Mouse (Mus musculus): ENCODE measurements around the gene St5. TPM values are rescaled to one million over a fixed set of nuclear protein-coding genes. Genes with fewer than 3 reads are reported as not detected.

St5 gene
- polyA plus RNA-seq, 1 experiment from 2014 or later = 40.3 TPM

DNA sequence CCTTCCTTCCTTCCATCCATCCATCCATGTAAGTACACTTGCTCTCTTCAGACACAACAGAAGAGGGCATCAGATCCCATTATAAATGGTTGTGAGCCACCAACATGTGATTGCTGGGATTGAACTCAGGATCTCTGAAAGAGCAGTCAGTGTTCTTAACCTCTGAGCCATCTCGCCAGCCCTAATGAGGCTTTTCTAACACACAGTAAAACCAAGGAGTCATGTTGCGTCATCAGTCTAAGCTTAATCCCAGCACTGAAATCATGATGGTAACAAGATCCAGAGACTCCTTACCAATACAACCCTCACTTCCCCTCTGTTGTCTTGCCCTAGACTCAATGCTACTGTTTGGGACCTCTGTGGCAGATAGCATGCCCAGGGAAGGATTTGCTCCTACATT lies 157.2 kb downstream of the St5 start:
- Histone ChIP-seq H3K9ac (ENCODE audit: low read depth, low read length) (no peak overlapping the region), H3K9me3 (replicated peaks; ENCODE audit: low read length) (no peaks in the 10 kb centered on the region), H3K4me2 (ENCODE audit: low read length) (no peak overlapping the region), H3K4me3 (replicated peaks; ENCODE audit: low read depth, low read length) (no peak overlapping the region), H3K27me3 (ENCODE audit: insufficient read depth, low read length) (no peaks in the 10 kb centered on the region), H3K4me1 (replicated peaks; ENCODE audit: insufficient read depth, low read length) (no peaks in the 10 kb centered on the region), H3K36me3 (ENCODE audit: insufficient read depth, low read length) (peaks cover 32% of the 10 kb centered on the region), H3K27ac (no peak overlapping the region)
- peak; percentile 20; the same call in 1 of the 2 replicates for TF ChIP-seq CTCF (IDR thresholded peaks at IDR 0.05; ENCODE audit: low read depth)
- 72% methylated on average over 2 of the region's 2 CpGs for WGBS
- DNase-seq (ENCODE audit: low spot score) (no peak), ATAC-seq (replicated peaks; ENCODE audit: low FRiP score, low read depth) (no peak)

DNA sequence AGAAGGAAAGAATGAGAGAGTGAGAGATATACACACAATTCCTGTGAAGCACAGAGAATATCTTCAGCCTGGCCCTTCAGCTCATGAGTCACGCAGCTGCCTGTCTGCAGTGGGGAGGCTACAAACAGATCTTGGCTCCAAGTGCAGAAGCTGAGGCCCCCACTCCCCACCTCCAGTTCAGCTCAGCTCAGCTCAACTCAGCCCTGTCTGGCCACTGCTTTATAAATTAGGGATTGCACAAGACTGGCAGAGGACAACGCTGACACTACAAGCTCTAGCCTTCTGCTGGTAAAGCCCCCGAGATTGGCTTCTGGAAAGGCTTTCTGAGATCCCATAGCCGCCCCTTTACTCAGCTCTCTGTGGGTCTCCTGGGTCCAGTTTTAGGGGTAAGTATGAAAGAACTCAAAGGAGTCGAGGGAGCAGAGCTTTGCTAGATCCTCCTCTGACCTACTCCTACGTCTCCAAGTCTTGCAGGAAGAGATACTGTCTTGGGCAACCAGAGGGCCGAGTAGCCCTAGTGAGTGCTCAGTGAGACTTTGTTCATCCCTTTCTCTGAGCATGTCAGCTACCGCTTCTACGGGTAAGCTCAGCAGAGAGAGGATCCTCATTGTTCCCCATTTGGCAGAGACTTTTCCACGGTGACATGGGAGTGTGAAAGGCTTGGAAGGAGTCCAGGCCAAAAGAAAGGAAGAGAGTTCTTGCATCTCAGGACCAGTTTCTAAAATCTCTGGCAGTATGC lies 158.0 kb downstream of the St5 start:
- H3K9ac ChIP-seq (ENCODE audit: low read depth, low read length) = no peak overlapping the region
- DNase-seq (ENCODE audit: low spot score) (no peak), ATAC-seq (replicated peaks; ENCODE audit: low FRiP score, low read depth) (no peak)
- H3K9me3 ChIP-seq (replicated peaks; ENCODE audit: low read length) = no peaks in the 10 kb centered on the region
- H3K4me3 ChIP-seq (replicated peaks; ENCODE audit: low read depth, low read length) = no peak overlapping the region
- WGBS = 75% methylated on average over 10 of the region's 10 CpGs
- H3K27ac ChIP-seq = no peak overlapping the region
- H3K4me1 ChIP-seq (replicated peaks; ENCODE audit: insufficient read depth, low read length) = no peaks in the 10 kb centered on the region
- H3K4me2 ChIP-seq (ENCODE audit: low read length) = no peak overlapping the region
- TF ChIP-seq CTCF (IDR thresholded peaks at IDR 0.05; ENCODE audit: low read depth) = no peak
- no peaks in the 10 kb centered on the region for H3K27me3 ChIP-seq (ENCODE audit: insufficient read depth, low read length)
- H3K36me3 ChIP-seq (ENCODE audit: insufficient read depth, low read length) = peaks cover 40% of the 10 kb centered on the region

GRCm38 (mm10) chr7:109544792-109545191 lies 158.6 kb downstream of the St5 start:
- DNase-seq (ENCODE audit: low spot score) = no peak
- Histone ChIP-seq H3K9ac (ENCODE audit: low read depth, low read length) (no peak overlapping the region), H3K4me3 (replicated peaks; ENCODE audit: low read depth, low read length) (no peak overlapping the region), H3K27me3 (ENCODE audit: insufficient read depth, low read length) (no peaks in the 10 kb centered on the region), H3K4me2 (ENCODE audit: low read length) (no peak overlapping the region), H3K9me3 (replicated peaks; ENCODE audit: low read length) (no peaks in the 10 kb centered on the region), H3K4me1 (replicated peaks; ENCODE audit: insufficient read depth, low read length) (no peaks in the 10 kb centered on the region), H3K36me3 (ENCODE audit: insufficient read depth, low read length) (peaks cover 44% of the 10 kb centered on the region), H3K27ac (no peak overlapping the region)
- ATAC-seq (replicated peaks; ENCODE audit: low FRiP score, low read depth) = no peak
- TF ChIP-seq CTCF (IDR thresholded peaks at IDR 0.05; ENCODE audit: low read depth) = no peak
- 78% methylated on average over 5 of the region's 5 CpGs for WGBS

DNA sequence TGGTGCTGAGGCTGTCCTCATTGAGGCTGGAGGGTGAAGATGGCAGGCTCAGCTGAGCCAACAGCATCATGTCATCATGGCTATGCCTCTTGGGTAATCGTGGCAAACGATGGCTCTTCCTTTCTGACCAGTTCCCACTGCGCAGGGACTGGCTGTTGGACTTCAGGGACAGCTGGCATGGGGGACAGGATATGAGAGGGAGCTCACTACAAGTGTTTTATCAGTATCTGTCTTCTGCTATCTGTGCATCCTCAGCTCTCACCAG lies 161.1 kb downstream of the St5 start:
- Histone ChIP-seq H3K4me1 (replicated peaks; ENCODE audit: insufficient read depth, low read length) (no peaks in the 10 kb centered on the region), H3K4me2 (ENCODE audit: low read length) (no peak overlapping the region), H3K4me3 (replicated peaks; ENCODE audit: low read depth, low read length) (no peak overlapping the region), H3K9ac (ENCODE audit: low read depth, low read length) (no peak overlapping the region), H3K27ac (peak overlapping the region; percentile 44), H3K36me3 (ENCODE audit: insufficient read depth, low read length) (peaks cover 48% of the 10 kb centered on the region), H3K9me3 (replicated peaks; ENCODE audit: low read length) (no peaks in the 10 kb centered on the region), H3K27me3 (ENCODE audit: insufficient read depth, low read length) (no peaks in the 10 kb centered on the region)
- no peak for TF ChIP-seq CTCF (IDR thresholded peaks at IDR 0.05; ENCODE audit: low read depth)
- no peak for DNase-seq (ENCODE audit: low spot score)
- ATAC-seq (replicated peaks; ENCODE audit: low FRiP score, low read depth) = no peak
- WGBS = 87% methylated on average over 3 of the region's 3 CpGs

DNA sequence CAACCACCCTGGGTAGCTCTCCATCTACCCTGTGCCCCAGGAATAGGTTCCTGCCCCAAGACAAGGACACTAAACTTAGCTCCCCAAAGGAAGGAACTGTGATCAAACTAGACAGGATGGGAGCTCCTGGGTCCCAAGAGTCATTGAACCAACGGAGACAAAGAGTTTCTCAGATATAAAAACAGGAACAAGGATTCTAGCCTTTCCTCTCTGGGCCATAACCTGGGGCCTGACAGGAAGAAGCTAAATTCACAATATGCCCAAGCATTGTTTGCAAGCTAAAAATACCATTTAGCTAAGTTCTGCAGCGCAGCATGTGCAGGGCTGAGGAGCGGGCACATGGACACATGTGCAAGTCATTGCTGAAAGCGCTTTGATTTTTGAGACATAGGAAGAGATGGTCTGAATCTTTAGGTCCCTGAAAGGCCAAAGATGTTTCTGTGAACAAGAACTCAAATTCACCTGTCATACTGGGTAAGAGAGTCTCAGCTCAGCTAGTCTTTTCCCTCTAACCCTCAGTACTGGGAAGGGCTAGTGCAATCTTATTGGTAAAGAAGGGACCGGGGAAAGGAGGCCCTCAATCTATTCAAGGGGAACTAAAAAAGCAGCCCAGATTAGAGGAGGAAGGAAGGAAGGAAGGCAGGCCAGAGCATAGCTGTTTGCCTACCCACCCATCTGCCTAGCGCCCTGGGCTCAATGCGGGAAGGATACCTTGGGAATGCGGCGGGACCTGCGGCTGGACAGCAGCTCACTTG lies 161.6 kb downstream of the St5 start:
- Histone ChIP-seq H3K9me3 (replicated peaks; ENCODE audit: low read length) (no peaks in the 10 kb centered on the region), H3K4me3 (replicated peaks; ENCODE audit: low read depth, low read length) (no peak overlapping the region), H3K9ac (ENCODE audit: low read depth, low read length) (no peak overlapping the region), H3K4me2 (ENCODE audit: low read length) (no peak overlapping the region), H3K4me1 (replicated peaks; ENCODE audit: insufficient read depth, low read length) (no peaks in the 10 kb centered on the region), H3K36me3 (ENCODE audit: insufficient read depth, low read length) (peaks cover 48% of the 10 kb centered on the region), H3K27ac (peak overlapping the region; percentile 44), H3K27me3 (ENCODE audit: insufficient read depth, low read length) (no peaks in the 10 kb centered on the region)
- WGBS = 77% methylated on average over 10 of the region's 10 CpGs
- DNase-seq (ENCODE audit: low spot score) (peak; percentile 38), ATAC-seq (replicated peaks; ENCODE audit: low FRiP score, low read depth) (no peak)
- TF ChIP-seq CTCF (IDR thresholded peaks at IDR 0.05; ENCODE audit: low read depth) = no peak

DNA sequence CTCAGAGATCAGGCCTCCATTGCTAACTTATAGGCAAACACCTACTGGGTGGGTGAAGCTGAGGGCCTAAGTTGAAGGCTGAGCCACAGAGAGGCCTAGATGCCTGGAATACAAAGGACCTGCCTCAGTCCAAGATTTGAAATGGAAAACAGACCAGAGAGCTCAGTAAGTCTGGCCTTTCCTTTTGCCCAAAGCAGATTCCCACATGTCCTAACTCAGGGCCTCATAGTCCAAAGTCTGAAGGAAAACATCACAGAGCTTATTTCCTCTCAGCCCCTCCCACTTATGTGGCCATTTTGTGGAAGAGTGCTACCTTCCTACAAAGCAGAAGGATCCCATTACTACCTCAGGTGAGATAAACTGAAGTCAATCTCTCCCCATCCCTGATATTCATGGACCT lies 162.5 kb downstream of the St5 start:
- Histone ChIP-seq H3K4me3 (replicated peaks; ENCODE audit: low read depth, low read length) (no peak overlapping the region), H3K27ac (peak overlapping the region; percentile 37; the same call in 1 of the 2 replicates), H3K4me2 (ENCODE audit: low read length) (no peak overlapping the region), H3K36me3 (ENCODE audit: insufficient read depth, low read length) (peaks cover 51% of the 10 kb centered on the region), H3K9ac (ENCODE audit: low read depth, low read length) (no peak overlapping the region), H3K27me3 (ENCODE audit: insufficient read depth, low read length) (no peaks in the 10 kb centered on the region), H3K4me1 (replicated peaks; ENCODE audit: insufficient read depth, low read length) (no peaks in the 10 kb centered on the region), H3K9me3 (replicated peaks; ENCODE audit: low read length) (no peaks in the 10 kb centered on the region)
- no peak for TF ChIP-seq CTCF (IDR thresholded peaks at IDR 0.05; ENCODE audit: low read depth)
- no peak for ATAC-seq (replicated peaks; ENCODE audit: low FRiP score, low read depth)
- no peak for DNase-seq (ENCODE audit: low spot score)

Data from kidney, postnatal 0 days (tissue).